17 mouse cellular contexts compared by ENCODE assay signal in genomic region chr13:45238258-45238657, GRCm38 (mm10).
"Had no signal": no experiment of that assay in that cellular context is flagged by ENCODE, and none has a peak within 500 bp of the region (broad histone marks: within the 10 kb centered on the region; RNA-seq: fewer than 3 reads in every experiment).

No protein-coding gene starts in this region.

- H3K4me1 ChIP-seq: lung, embryonic 15.5 days; megakaryocyte, embryonic 14.5 days; midbrain, embryonic 15.5 days; neural tube, embryonic 12.5 days had no signal

- H3K27me3 ChIP-seq: lung, embryonic 15.5 days; midbrain, embryonic 13.5 days; midbrain, embryonic 15.5 days; neural tube, embryonic 12.5 days had no signal

- H3K9ac ChIP-seq: liver, postnatal 0 days; lung, embryonic 15.5 days; midbrain, embryonic 13.5 days; midbrain, embryonic 15.5 days; neural tube, embryonic 12.5 days had no signal

- H3K4me3 ChIP-seq: lung, embryonic 15.5 days; megakaryocyte, embryonic 14.5 days; midbrain, embryonic 13.5 days; midbrain, embryonic 15.5 days; neural tube, embryonic 12.5 days had no signal

- H3K9me3 ChIP-seq: lung, embryonic 15.5 days; midbrain, embryonic 13.5 days; midbrain, embryonic 15.5 days; neural tube, embryonic 12.5 days had no signal

- H3K4me2 ChIP-seq: lung, embryonic 15.5 days; midbrain, embryonic 11.5 days; midbrain, embryonic 13.5 days; midbrain, embryonic 15.5 days had no signal

- ATAC-seq: liver, postnatal 0 days; lung, postnatal 0 days; midbrain, embryonic 13.5 days; midbrain, embryonic 15.5 days had no signal

- H3K36me3 ChIP-seq: lung, embryonic 15.5 days; midbrain, embryonic 13.5 days; midbrain, embryonic 15.5 days; neural tube, embryonic 12.5 days had no signal

- DNase-seq: liver, postnatal 0 days; lung, adult 2 months; lung, postnatal 14 days; lung, postnatal 36 days; right cerebral cortex, postnatal 14 days; spleen, adult 18-20 months; thymus, adult 18-20 months; thymus, postnatal 14 days; thymus, postnatal 36 days had no signal

- H3K27ac ChIP-seq: lung, embryonic 15.5 days; macrophage; midbrain, embryonic 15.5 days; neural tube, embryonic 12.5 days had no signal
